Mouse (Mus musculus) mesoderm, embryonic 11.5 days (tissue): ENCODE results near the gene Ptcra.

Experiments
- DNase-seq: peaks from one replicate; pipeline ENCODE4 v3.0.0-alpha.2; 2012; ENCODE audit warnings: low read depth, low spot score

Gene Ptcra

GRCm38 (mm10) chr17:46725731-46726645 lies 37.5 kb downstream of the Ptcra start:
- no peak for DNase-seq

GRCm38 (mm10) chr17:46725273-46725672 lies 38.2 kb downstream of the Ptcra start:
- peak; percentile 54 for DNase-seq

GRCm38 (mm10) chr17:46724477-46725084 lies 38.9 kb downstream of the Ptcra start:
- no peak for DNase-seq

GRCm38 (mm10) chr17:46721077-46721476 lies 42.4 kb downstream of the Ptcra start:
- DNase-seq = no peak

GRCm38 (mm10) chr17:46714756-46715481 lies 48.6 kb downstream of the Ptcra start:
- peak; percentile 59 for DNase-seq

GRCm38 (mm10) chr17:46713849-46714248 lies 49.7 kb downstream of the Ptcra start:
- DNase-seq = no peak

- no peak for DNase-seq
Observed at GRCm38 (mm10) chr17:46712442-46712841, 51.1 kb downstream of the Ptcra start.

GRCm38 (mm10) chr17:46711612-46712271 lies 51.8 kb downstream of the Ptcra start:
- no peak for DNase-seq

GRCm38 (mm10) chr17:46710959-46711597 lies 52.4 kb downstream of the Ptcra start, which contains the start of gene Pex6:
TSS of gene Pex6 (plus strand) at chr17:46711463.
- DNase-seq = peak; percentile 95

- DNase-seq = no peak
Observed at GRCm38 (mm10) chr17:46706375-46707089, 57.0 kb downstream of the Ptcra start.
